12 mouse cellular contexts compared by ENCODE assay signal in genomic region chr16:50036296-50036734, GRCm38 (mm10).
DNase-seq lines count a peak whose midpoint lies in the region; ATAC-seq and TF ChIP-seq lines count a peak whose summit lies in the region.
"Had no signal": no experiment of that assay in that cellular context is flagged by ENCODE, and none has a peak within 500 bp of the region (broad histone marks: within the 10 kb centered on the region; RNA-seq: fewer than 3 reads in every experiment).

No protein-coding gene starts in this region.

- H3K4me2 ChIP-seq in kidney, embryonic 16.5 days (replicated peaks; ENCODE audit: low read depth, low read length), result no peak overlapping the region
- 0 out of 2 replicates have a peak overlapping the region, but pooled peaks have one; percentile 3 for H3K4me2 ChIP-seq in hindbrain, postnatal 0 days (ENCODE audit: low read depth, low read length)
- H3K4me2 ChIP-seq: neural tube, embryonic 12.5 days had no signal

- no peak for TF ChIP-seq CTCF in kidney, adult 2 months (conservative IDR thresholded peaks at IDR 0.05; ENCODE audit: insufficient read depth, insufficient read length, low read depth, low read length)
- TF ChIP-seq CTCF in MEL (IDR thresholded peaks at IDR 0.05 in 2 of 3, conservative IDR thresholded peaks at IDR 0.05 in 1 of 3; ENCODE audit: control insufficient read depth in 1 of 3, insufficient read depth in 1 of 3, low read depth in 2 of 3, low read length in 3 of 3, poor library complexity in 1 of 3, severe bottlenecking in 1 of 3), result peak in 2 of 3 experiments; percentile 7 to 14; a peak in 1 of 6 replicates
- TF ChIP-seq CTCF in hindbrain, postnatal 0 days (IDR thresholded peaks at IDR 0.05; ENCODE audit: low read depth), result peak; percentile 47

- TF ChIP-seq POLR2A in kidney, adult 2 months (IDR thresholded peaks at IDR 0.05; ENCODE audit: low read depth, low read length), result no peak
- no peak for TF ChIP-seq POLR2A in MEL (IDR thresholded peaks at IDR 0.05; ENCODE audit: control insufficient read depth in 1 of 2, insufficient read depth in 1 of 2, low read depth in 1 of 2, low read length in 2 of 2, poor library complexity in 1 of 2)

- no peak overlapping the region for H3K9ac ChIP-seq in kidney, embryonic 16.5 days (replicated peaks; ENCODE audit: low read length)
- H3K9ac ChIP-seq in MEL (ENCODE audit: control insufficient read depth, low read depth, low read length, poor library complexity, severe bottlenecking), result no peak overlapping the region
- H3K9ac ChIP-seq in hindbrain, postnatal 0 days (replicated peaks; ENCODE audit: low read length), result no peak overlapping the region
- H3K9ac ChIP-seq: neural tube, embryonic 12.5 days had no signal

- TF ChIP-seq EP300 in MEL (IDR thresholded peaks at IDR 0.05; ENCODE audit: low read depth in 1 of 2, low read length in 2 of 2), result no peak

- 45% methylated on average over 5 of the region's 5 CpGs for WGBS in kidney, adult 2 months
- 46% methylated on average over 5 of the region's 5 CpGs for WGBS in kidney, embryonic 16.5 days
- WGBS in hindbrain, postnatal 0 days, result 29% methylated on average over 5 of the region's 5 CpGs

- 0 out of 2 replicates have a peak, but pooled peaks cover 1% of the 10 kb centered on the region for H3K27me3 ChIP-seq in kidney, adult 2 months (replicated peaks; ENCODE audit: control insufficient read depth, insufficient read depth, low read length)
- no peaks in the 10 kb centered on the region for H3K27me3 ChIP-seq in kidney, embryonic 16.5 days (ENCODE audit: insufficient read depth, low read length)
- no peaks in the 10 kb centered on the region for H3K27me3 ChIP-seq in MEL (ENCODE audit: control insufficient read depth in 1 of 2, insufficient read depth in 2 of 2, low read length in 2 of 2)
- H3K27me3 ChIP-seq in hindbrain, postnatal 0 days (ENCODE audit: insufficient read depth, low read length), result no peaks in the 10 kb centered on the region
- H3K27me3 ChIP-seq: neural tube, embryonic 12.5 days had no signal

- DNase-seq in kidney, adult 2 months, result peak; percentile 8
- no peak for DNase-seq in MEL (ENCODE audit: low read depth, low spot score)
- DNase-seq in brain, adult 2 months (ENCODE audit: low read depth, low spot score), result peak; percentile 72
- peak; percentile 50 for DNase-seq in hindbrain, postnatal 0 days (ENCODE audit: low spot score)
- DNase-seq in yolk sac, embryonic 10.5 days (ENCODE audit: low spot score), result no peak
- no peak for DNase-seq in left cerebral cortex, adult 18-20 months (ENCODE audit: low spot score in 2 of 2)
- DNase-seq: heart, adult 11 months; kidney, adult 9 months; spleen, adult 18-20 months; thymus, postnatal 36 days had no signal

- no peaks in the 10 kb centered on the region for H3K79me2 ChIP-seq in MEL (ENCODE audit: control insufficient read depth, insufficient read depth, low read length, poor library complexity)

- peak; percentile 10 for TF ChIP-seq RAD21 in MEL (IDR thresholded peaks at IDR 0.05; ENCODE audit: low read depth, low read length)

- H3K4me1 ChIP-seq in kidney, adult 2 months (ENCODE audit: control insufficient read depth, insufficient read depth, low read length), result no peaks in the 10 kb centered on the region
- H3K4me1 ChIP-seq in kidney, embryonic 16.5 days (ENCODE audit: insufficient read depth, low read length), result no peaks in the 10 kb centered on the region
- peaks cover 0 to 17% of the 10 kb centered on the region in 2 experiments; a peak in 3 of 4 replicates for H3K4me1 ChIP-seq in MEL (ENCODE audit: control insufficient read depth in 1 of 2, insufficient read depth in 2 of 2, low read length in 2 of 2)
- H3K4me1 ChIP-seq in hindbrain, postnatal 0 days (ENCODE audit: insufficient read depth, low read length), result no peaks in the 10 kb centered on the region
- H3K4me1 ChIP-seq: neural tube, embryonic 12.5 days had no signal

- H3K4me3 ChIP-seq in kidney, adult 2 months (ENCODE audit: insufficient read depth, low read depth, low read length), result no peak overlapping the region
- no peak overlapping the region for H3K4me3 ChIP-seq in kidney, embryonic 16.5 days (ENCODE audit: low read length)
- no peak overlapping the region for H3K4me3 ChIP-seq in MEL (ENCODE audit: control insufficient read depth in 1 of 2, insufficient read depth in 1 of 2, low read depth in 2 of 2, low read length in 2 of 2)
- no peak overlapping the region for H3K4me3 ChIP-seq in hindbrain, postnatal 0 days (ENCODE audit: low read length)
- H3K4me3 ChIP-seq: neural tube, embryonic 12.5 days had no signal

- no peak for ATAC-seq in kidney, embryonic 16.5 days (ENCODE audit: low FRiP score, low TSS enrichment)
- ATAC-seq in hindbrain, postnatal 0 days, result peak; percentile 62

- H3K9me3 ChIP-seq in kidney, embryonic 16.5 days (ENCODE audit: low read length), result no peaks in the 10 kb centered on the region
- no peaks in the 10 kb centered on the region for H3K9me3 ChIP-seq in MEL (replicated peaks; ENCODE audit: insufficient read depth, low read length)
- no peaks in the 10 kb centered on the region for H3K9me3 ChIP-seq in hindbrain, postnatal 0 days (ENCODE audit: low read length)
- H3K9me3 ChIP-seq: neural tube, embryonic 12.5 days had no signal

- no peak overlapping the region for H3K27ac ChIP-seq in kidney, adult 2 months (ENCODE audit: insufficient read depth, low read depth, low read length)
- H3K27ac ChIP-seq in kidney, embryonic 16.5 days (ENCODE audit: low read length), result no peak overlapping the region
- no peak overlapping the region for H3K27ac ChIP-seq in MEL (ENCODE audit: control insufficient read depth, low read depth, low read length)
- H3K27ac ChIP-seq in hindbrain, postnatal 0 days, result no peak overlapping the region
- H3K27ac ChIP-seq: neural tube, embryonic 12.5 days had no signal

- no peaks in the 10 kb centered on the region for H3K36me3 ChIP-seq in kidney, adult 2 months (ENCODE audit: control insufficient read depth, insufficient read depth, low read length)
- no peaks in the 10 kb centered on the region for H3K36me3 ChIP-seq in kidney, embryonic 16.5 days (ENCODE audit: insufficient read depth, low read length)
- peaks cover 0 to 16% of the 10 kb centered on the region in 2 experiments; a peak in 2 of 4 replicates for H3K36me3 ChIP-seq in MEL (ENCODE audit: control insufficient read depth in 1 of 2, insufficient read depth in 2 of 2, low read length in 2 of 2)
- H3K36me3 ChIP-seq in hindbrain, postnatal 0 days (ENCODE audit: insufficient read depth, low read length), result no peaks in the 10 kb centered on the region
- H3K36me3 ChIP-seq: neural tube, embryonic 12.5 days had no signal

TF ChIP-seq in MEL, 35 proteins besides CTCF, POLR2A, EP300 and RAD21:
- TF ChIP-seq JUND (IDR thresholded peaks at IDR 0.05; ENCODE audit: low read depth, low read length) (peak; percentile 79; the same call in 1 of the 2 replicates), SMC3 (IDR thresholded peaks at IDR 0.05; ENCODE audit: low read depth, low read length) (peak; percentile 30), MEF2A (IDR thresholded peaks at IDR 0.05; ENCODE audit: extremely low read depth, insufficient replicate concordance, low read depth, low read length, poor library complexity, severe bottlenecking) (no peak), NRF1 (IDR thresholded peaks at IDR 0.05; ENCODE audit: insufficient read depth, low read depth, low read length, poor library complexity, severe bottlenecking) (no peak), ZKSCAN1 (IDR thresholded peaks at IDR 0.05; ENCODE audit: low read depth, low read length) (no peak), CHD2 (IDR thresholded peaks at IDR 0.05; ENCODE audit: low read length) (no peak)

Comparison
In these comparisons a context has a peak if more than half of its experiments do, and no peak if none do; other contexts are left out.
1. DNase-seq: peak in kidney, adult 2 months (single experiment), brain, adult 2 months (single experiment) and hindbrain, postnatal 0 days (single experiment); none in MEL (single experiment), yolk sac, embryonic 10.5 days (single experiment) and left cerebral cortex, adult 18-20 months (0 of 2).